Mouse (Mus musculus) CD4-positive, CD25-positive, alpha-beta regulatory T cell, adult 4 months (primary cell): ENCODE data around the gene 2810004N23Rik. TPM values are rescaled to one million over a fixed set of nuclear protein-coding genes. Genes with fewer than 3 reads are reported as not detected.
A peak's percentile ranks its signal among the peaks of the same experiment; 100 is the strongest.

ENCODE experiments used
- ATAC-seq: one replicate; pipeline ENCODE4 v1.8.0; 2017
- polyA plus RNA-seq, 2 experiments: library from polyadenylated mRNA; unstranded; fragments of 100-300 nt; shearing (Covaris generic); gene quantifications; one replicate each; pipeline ENCODE4 v1.2.1; 2017

Gene 2810004N23Rik
- 10 to 100 TPM; 30.0 to 43.0 TPM for polyA plus RNA-seq

DNA sequence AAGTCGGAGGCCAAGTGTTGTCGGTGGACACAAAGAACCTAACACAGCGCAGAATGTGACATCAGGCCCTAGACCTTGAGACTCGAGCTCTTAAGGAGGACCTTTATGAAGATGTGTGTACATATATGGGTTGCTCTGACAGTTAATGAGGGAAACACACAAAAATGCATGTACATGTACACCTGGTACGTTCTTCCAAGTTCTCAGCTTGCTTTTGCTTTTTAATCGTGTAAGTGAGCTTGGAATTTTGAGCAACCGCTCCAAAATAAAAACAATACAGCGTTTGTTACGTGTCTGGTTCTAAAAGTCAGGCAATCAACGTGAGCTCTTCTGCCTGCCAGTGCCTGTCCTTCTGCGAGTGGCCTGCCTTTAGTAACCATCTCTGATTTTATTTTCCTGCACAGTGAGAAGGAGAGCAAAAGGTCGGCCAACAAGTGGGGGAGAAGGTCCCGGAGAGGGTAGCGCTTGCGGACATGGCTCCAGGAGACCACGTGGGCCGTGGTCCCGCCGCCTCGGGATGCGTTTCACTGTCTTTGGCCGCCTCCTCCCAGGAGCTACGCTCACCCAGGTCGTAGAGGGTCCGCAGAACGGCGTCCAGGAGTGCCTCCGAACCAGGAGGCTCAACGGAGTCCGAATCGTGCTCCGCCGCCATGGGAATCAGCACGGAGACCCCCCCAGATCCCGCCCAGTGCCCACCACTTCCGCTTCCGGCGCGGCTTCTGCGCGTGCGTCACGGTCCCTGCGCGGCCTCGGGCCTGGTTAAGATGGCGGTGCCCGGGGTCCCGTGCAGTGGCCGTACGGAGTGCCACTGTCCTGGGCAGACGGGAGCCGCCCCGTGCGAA lies at the start of gene 2810004N23Rik, which contains the start of gene Gnpat:
TSS of gene 2810004N23Rik (minus strand) at position 800 of the 842 bp plus-strand sequence.
TSS of gene Gnpat (plus strand) at position 713 of the 842 bp plus-strand sequence.
- ATAC-seq, result peak; percentile 88

DNA sequence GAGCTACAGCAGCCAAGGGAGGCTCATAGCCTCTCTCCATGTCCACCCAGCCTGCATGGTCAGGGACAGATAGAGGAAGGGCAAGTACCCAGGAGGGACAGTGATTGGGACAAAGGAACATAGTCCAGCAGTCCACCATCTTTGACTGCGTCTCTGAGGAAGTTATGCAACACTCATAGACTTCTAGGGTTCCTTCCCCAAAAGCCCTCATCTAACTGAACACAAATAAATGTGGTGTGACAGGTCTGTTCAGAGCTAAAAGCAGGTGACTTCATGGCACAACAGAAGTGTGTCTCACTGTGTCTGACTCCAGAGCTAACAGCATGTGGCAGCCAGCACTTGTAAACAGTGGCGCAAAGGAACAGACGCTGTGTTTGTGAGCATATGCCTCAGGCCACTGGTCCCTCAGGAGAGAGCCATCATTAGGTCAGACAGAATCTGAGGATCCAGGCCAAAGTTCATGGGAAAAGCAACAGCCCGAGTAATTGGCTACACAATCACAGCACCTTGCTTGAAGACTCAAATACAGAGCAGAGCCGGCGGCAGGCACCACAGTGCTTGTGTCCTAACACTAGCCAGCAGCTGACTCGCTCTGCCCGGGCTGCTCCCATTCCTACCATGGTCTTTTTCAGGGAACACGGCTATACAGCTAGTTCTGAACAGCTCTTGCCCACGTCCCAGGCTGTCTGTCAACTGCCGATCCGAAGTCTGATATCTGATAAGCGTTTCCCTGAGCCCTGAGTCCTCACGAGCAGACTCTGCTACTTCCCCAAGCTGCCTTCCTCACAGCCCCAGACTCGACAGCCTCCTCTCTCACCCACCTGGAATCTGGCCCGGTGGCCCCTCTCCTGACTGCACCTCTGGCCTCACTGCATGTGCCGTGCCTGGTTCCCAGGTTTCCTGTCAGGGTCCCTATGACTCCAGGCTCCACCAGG lies 49.3 kb upstream of the 2810004N23Rik start:
- ATAC-seq, result no peak

DNA sequence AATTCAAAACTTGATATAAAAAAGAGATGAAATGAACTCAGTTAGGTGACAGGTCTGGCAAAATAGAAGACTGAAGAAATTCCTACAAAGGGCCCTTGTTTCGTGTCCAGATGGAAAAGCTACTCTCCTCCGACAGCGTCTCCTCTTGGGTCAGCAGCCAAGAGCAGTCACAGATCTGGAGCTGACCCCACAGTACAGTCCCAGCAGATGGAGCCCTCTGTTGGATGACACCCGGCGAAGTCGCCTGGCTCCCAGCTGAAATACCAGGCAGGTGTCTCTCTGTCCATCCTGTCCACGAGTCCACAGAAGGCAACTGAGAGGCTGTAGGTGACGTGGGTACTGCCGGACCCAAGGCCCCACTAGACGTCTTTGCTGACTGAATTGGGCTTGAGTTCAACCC lies 47.4 kb upstream of the 2810004N23Rik start:
- ATAC-seq, result no peak

- no peak for ATAC-seq
Observed at GRCm38 (mm10) chr8:124909936-124910335, 47.0 kb upstream of the 2810004N23Rik start.

DNA sequence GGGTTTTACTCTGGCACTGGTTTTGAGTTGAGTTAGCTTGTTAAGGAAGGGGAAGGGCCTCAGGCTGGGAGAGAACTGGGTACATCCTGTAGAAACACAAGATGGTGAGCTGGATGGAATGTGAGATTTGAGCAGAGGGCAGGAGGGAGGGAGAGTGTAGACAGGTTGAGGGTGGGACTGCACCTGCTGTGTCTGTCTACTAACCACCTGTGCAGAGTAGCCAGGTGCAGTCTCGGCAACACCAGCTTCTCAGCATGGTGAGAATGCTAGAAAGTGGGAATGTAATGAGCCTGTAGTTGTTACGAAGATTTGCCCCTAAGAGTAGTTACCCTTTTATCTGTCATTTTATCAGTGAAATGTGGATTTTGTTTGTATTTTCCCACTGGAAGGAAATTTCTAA lies 42.6 kb upstream of the 2810004N23Rik start:
- ATAC-seq, result no peak

- ATAC-seq, result no peak
Observed at GRCm38 (mm10) chr8:124903198-124903597, 40.3 kb upstream of the 2810004N23Rik start.

DNA sequence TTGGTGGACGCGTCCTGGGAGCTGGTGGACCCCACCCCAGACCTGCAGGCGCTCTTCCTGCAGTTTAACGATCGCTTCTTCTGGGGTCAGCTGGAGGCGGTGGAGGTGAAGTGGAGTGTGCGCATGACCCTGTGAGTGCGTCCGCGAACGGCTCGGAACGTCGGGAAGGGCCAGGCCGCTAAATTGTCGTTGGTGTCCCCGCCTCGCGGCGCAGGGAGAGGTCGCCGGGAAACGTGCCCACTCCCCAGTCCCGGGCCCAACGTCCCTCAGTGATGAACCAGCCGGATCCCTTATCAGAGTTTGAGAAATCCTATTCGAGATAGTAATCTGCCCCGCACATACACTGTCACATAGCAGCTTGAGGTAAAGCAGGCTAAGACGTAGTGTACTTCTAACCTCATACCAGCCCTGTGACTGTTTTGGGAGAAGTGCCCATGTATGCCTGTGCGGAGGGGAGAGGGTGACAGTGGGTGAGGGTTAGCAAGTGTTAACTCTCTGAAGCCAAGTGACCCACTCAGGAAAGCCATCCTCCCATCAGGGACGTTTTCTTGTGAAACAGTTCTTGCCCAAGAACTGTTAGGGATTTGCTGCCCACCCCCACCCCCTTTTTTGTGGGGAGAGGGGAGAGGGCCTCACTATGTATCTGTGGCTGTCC lies 35.5 kb upstream of the 2810004N23Rik start:
- ATAC-seq, result no peak

DNA sequence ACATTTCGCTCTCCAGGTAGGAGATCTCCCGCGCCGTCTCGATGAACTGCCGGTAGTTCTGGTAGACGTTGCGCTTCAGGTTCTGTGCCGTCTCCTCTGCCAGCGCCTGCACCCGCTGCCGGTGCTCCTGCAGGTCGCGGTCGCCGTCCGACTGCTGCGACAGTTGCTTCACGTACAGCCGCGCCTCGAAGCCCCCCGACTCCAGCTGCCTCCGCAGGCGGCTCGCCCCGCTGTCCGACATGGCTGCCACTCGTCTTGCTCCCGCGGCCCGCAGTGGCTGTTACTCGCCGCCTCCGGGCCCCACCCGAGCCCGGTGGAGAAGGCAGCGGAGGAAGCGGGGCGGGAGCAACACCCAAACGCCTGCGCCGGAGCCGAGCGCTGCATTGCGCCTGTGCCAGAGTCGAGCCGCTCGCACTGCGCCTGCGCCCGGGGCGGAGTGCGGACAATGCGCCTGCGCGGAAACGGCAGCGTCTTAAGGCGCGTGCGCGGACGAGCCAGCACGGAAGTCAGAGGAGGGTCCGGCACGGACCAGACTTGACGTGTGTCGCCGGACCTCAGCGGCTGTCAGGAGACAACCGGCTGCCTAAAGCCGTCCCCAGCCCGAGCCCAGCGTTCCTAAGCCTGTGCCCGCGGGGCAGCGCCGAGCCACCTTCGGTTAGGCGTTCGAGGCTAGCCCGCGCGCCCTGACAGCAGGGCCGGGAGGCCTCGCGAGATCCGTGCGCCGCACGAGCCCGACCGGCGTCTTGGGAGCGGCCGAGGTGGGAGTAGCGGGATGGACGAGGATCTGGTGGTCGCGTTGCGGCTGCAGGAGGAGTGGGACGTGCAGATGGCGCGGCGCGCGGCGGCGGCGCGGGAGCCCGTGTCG lies 34.7 kb upstream of the 2810004N23Rik start, which contains the start of the genes Exoc8 and Sprtn:
TSS of gene Exoc8 (minus strand) at position 320 of the 865 bp plus-strand sequence.
TSS of gene Sprtn (plus strand) at position 501 of the 865 bp plus-strand sequence.
- peak; percentile 84 for ATAC-seq

GRCm38 (mm10) chr8:124896632-124897385 lies 33.9 kb upstream of the 2810004N23Rik start:
- peak; percentile 27 for ATAC-seq

GRCm38 (mm10) chr8:124896010-124896631 lies 33.2 kb upstream of the 2810004N23Rik start:
- no peak for ATAC-seq

GRCm38 (mm10) chr8:124892596-124892995 lies 29.7 kb upstream of the 2810004N23Rik start:
- ATAC-seq, result no peak

DNA sequence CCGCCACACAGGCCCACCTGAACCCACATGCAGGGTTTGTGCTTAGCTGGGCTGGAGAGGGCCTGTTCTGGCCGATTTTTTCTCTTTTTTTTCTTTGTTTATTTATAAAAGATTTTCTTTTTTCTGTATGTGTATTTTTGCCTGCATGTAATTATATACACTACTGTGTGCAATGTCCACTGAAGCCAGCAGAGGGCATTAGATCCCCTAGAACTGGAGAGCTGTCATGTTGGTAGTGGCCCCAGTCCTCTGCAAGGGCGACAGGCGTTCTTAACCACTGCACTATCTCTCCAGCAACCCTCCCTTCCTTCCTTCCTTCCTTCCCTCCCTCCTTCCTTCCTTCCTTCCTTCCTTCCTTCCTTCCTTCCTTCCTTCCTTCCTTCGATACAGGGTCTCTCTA lies 25.5 kb upstream of the 2810004N23Rik start:
- no peak for ATAC-seq

- no peak for ATAC-seq
Observed at GRCm38 (mm10) chr8:124878946-124879526, 16.1 kb upstream of the 2810004N23Rik start.

DNA sequence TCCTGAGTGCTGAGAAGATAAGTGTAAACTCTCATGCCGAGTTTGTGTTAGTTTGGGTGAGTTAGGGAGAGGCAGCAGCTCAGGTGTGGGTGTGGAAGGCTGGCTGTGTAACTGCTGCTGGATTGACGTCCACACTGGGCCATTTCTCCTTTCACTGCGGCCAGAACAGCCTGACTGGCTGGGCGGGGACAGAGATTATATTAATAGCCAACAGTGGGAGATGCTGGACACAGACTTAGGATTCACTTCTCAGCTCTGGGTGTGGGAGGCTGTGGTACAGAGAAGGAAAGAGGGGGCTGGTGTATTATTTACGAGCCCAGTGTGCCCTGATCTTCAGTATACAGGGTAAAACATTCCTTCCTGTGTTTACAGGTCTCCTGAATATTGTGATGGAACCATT lies 15.2 kb upstream of the 2810004N23Rik start:
- no peak for ATAC-seq

GRCm38 (mm10) chr8:124872690-124873089 lies 9.8 kb upstream of the 2810004N23Rik start:
- no peak for ATAC-seq

DNA sequence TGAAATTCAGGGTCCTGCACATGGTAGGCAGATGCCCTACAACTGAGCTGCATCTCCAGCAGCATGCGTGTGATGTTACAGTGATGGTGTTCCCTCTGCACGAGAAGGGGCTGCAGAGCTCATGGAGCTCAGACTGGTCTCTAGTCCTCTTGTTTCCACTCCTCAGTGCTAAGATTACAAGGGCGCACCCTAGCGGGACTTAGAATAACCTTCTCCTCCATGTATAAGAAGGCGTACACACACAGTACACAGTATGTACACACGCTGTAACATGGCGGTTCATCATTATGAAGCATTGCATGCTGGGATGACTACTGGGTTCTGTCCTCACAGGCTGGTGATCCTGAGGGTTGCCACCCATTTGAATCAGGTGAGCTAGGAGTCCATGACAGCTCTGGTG lies 9.2 kb upstream of the 2810004N23Rik start:
- no peak for ATAC-seq

DNA sequence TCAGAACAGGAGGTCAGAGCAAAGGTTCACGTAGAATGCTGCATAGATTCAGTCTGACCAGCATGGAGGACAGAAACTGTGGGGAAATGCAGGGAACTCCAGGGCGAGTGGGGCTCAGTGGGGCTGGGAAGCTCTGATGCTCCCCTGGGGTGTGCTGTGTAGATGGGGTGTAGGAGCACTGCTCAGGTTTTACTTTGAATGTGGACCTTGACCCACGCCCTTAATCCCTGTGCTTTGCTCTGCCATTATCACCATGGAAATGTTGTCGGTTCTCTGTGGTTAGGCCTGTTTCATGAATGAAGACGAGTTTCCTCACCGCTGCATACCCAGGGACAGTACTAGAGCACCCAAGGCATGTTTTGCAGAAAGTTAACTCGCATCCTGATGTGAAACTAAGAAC lies 8.6 kb upstream of the 2810004N23Rik start:
- no peak for ATAC-seq

GRCm38 (mm10) chr8:124869708-124870107 lies 6.8 kb upstream of the 2810004N23Rik start:
- no peak for ATAC-seq

DNA sequence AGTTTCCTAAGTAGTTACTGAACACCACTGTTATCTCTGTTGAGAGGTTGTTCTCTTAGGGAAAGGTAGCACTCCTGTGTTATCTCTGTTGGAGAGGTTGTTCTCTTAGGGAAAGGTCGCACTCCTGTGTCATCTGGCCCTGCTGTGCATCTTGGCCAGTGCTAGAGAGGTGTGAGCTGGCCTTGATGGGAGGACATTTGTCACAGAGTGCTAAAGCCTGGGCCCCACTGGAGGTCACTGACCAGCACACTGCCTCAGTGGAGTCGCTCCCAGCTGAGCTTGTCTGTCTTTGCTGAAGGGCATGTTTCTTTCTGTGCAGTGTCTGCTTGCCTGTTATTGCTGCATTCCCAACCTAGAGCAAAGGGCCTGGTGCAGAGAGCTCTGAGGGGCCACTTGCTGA lies 4.2 kb upstream of the 2810004N23Rik start:
- ATAC-seq, result no peak

GRCm38 (mm10) chr8:124866669-124867068 lies 3.7 kb upstream of the 2810004N23Rik start:
- no peak for ATAC-seq
